Mouse (Mus musculus) mouse trophoblast stem cell (cell line): ENCODE data around the gene Sowahc.

Experiments
- in situ Hi-C, 2 experiments: fragments of 300-500 bp; cut with MseI, MboI; formaldehyde crosslinking; loops; 2 replicates in 1 of 2; 3 replicates in 1 of 2; pipeline ENCODE4 v1.15.1; 2025

Sowahc gene

DNA sequence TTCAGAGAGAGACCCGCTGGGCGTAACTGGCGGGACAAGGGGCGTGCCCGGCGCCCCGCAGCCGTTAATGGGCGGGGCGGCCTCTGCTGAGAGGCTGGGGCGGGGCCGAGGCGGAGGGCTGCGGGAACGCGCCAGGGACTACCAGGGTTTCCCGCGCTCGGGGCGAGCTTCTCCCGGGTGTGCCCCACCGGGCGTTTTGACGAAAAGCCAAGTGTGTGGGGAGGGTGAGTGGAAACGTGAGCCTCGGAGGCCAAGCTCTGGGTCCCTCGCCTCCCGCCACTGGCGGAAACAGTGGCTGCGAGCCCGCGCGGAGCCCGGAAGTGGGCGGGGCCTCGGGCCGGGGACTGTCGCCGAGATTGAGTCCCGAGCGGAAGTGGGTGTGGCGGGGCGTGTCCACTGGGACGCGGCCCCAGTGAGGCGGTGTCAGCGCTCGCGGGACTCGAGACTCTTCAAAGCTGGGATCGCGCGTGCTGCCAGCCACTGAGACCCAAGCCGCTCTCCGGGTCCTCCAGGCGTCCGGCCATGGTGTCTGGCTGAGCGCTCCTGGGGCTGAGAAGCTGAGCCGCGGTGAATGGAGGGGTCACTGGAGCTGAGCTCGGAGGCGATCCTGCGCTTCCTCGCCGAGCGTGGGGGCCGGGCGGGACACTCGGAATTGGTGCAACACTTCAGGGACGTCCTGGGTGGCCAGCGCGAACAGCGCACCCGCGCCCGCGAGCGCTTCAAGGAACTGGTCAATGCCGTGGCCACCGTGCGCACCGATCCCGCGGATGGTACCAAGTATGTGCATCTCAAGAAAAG lies at the start of gene Sowahc, which contains the start of gene Sept10:
TSS of gene Sowahc (plus strand) at position 481 of the 798 bp plus-strand sequence.
TSS of gene Sept10 (minus strand) at position 375 of the 798 bp plus-strand sequence.
- in situ Hi-C loops, result no loop called here

DNA sequence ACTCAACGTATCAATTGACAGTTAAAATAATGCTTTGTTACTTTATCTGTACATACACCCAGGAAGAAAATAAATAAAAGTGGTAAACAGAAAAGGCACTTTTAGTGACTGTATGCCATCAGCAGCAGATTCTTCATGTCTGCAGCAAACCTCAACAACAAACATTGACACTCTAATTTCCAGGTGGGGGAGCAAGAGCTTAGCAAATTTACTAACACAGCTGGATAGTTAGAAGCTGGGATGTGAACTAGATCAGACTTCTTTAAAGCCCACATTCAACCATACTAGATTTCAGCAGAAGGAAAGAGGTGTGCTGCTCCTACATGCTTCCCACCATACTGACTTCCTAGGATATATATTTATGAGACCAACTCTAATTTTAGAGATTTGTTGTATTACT lies 49.2 kb upstream of the Sowahc start:
- in situ Hi-C loops, result loop anchor here in 1 of 2 experiments (25.0 kb wide), 1 partner anchor 115 kb away; no protein-coding TSS in a partner anchor

DNA sequence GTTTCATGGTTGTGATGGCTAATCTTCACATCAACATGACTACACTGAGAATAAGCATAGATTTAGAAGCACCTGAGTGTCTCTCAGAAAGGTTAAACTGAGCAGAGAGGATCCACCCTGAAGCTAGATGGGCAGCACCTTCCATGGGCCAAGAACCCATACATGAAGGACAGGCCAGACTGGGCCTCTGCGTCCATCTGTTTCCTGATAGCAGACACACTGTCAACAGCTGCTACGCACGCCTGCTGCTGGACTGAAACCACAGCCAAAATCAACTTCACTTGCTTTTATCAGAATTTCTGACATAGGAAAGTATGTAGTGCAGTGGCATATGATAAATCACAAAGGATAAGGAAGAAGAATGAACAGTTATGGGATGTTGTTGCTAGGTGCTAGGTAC lies 42.1 kb upstream of the Sowahc start:
- in situ Hi-C loops, result no loop called here

DNA sequence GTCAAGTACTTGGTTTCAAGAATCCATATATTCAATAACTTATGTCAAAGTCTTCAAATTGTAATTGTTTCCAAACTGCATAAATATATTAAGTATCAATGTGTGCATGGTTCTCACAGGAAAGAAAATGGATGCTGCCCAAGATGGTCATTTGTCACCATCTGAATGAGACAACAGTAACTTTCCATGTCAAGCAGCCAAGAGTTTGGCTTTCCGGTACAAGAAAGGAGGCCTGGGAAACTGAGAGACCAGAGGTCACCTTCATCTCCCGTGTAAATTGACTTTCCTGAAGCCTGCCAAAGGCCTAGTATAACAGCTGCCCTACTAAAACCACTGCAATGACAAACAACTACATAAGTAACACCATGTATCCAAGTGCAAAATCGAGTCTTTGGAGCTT lies 39.4 kb upstream of the Sowahc start:
- in situ Hi-C loops, result no loop called here

DNA sequence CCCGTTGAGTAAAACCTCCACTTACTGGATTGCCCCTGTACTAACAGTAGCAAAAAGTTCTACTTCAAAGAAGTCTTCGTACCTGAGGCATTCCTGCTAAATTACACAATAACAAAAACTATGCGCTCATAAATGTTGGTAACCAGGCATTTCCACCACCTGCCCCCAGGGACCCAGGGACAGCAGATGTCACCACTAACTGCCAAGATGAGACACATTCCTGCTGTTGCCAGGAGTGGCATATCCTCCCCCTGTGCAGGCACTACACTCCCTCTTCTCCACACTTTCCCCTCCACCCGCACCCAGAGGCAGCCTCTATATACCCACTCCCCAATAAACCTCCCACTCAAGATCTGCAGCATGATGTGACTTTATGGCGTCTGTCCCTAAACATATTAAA lies 26.9 kb upstream of the Sowahc start:
- in situ Hi-C loops, result no loop called here

DNA sequence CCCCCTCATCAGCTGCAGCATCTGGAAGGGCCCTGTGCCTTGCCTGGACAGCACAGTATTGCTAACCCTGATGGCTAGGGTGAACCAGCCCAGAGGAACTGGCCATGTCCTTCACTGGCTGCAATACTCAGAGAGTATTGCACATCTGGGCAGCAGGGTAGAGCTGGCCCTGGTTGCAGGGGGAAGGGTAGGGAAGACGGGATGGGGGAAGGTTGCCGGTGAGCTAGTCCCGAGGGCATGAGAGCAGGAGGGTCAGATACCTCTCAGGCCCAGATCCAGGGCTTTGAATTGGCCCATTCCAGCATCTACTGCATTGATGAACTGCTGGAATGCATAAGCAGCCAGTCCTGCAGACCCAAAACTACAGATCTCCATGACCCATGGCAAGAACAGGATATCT lies 25.0 kb upstream of the Sowahc start:
- in situ Hi-C loops, result no loop called here

DNA sequence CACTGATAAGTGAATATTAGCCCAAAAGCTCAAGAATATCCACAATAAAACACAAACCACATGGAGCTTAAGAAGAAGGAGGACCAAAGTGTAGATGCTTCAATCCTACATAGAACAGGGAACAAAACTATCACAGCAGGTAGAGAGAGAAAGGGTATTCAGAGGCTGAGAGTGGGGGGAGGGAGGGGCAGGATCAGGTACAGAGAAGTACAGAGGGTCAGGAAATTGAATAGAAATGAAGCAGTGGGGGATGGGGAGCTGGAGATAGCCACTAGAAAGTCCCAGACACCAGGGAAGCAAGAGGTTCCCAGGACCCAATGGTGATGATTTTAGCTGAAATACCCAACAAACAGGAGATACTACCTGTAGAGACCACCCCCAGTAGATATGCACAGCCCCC lies 21.7 kb upstream of the Sowahc start:
- in situ Hi-C loops, result no loop called here

DNA sequence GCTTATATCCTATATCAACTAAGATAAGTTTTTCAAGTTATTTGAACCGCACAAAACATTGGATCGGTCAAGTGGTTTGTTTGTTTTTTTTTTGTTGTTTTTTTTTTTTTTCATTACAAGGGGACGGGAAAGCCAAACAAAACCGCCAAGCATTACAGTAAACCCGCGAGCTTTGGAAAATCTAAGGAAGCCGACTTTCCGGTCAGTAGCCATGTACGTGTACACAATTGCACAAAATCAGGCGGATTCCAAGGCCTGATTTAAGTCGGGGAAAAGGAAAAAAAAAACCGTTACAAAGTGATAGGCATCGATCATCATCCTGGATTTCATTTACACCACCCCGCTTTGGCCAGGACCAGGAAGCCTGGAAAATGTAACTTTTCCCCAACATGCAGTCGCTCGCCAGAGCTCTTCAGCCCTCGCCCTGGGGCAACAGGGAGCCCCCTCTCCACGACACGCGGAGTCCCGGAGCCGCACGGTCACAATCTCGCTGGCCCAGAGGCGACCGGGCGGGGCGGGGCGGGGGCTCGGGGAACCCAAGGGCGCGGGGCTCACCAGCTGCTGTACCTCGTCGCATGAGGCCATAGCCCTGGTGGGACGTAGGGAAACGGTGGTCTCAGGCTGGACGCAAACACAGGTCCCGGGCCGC lies 805 bp upstream of the Sowahc start:
- in situ Hi-C loops, result no loop called here

DNA sequence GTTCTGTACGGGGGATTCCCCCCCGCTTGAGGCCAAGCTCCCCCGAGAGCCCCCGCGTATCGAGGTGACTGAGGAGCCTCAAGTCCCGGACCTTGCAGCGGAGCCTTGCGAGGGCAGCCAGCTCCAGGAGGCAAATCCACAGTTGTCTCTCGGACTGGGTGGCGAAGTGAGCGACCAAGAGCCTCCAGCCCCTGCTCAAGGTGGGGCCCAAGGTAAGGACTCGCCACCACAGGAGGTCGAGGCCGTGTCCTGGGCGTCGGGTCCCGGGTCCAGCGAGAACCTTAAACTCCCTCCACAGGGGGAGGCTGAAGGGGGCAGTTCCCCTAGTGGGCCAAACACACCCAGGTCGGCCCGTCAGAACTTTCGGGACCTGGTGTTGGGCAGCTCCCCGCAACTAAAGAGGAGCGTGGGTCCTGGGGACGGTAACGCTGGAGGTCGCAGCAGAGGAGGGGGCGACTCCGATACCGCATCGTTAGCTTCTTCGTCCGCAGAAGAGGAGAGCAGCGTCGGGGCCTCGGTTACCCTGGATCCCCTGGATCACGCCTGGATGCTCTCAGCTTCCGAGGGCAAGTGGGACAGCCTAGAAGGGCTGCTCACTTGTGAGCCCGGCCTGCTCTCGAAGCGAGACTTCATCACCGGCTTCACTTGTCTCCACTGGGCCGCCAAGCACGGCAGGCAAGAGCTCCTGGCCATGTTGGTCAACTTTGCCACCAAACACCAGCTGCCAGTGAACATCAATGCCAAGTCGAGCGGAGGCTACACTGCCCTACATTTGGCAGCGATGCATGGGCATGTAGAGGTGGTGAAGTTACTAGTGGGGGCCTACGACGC lies 733 bp downstream of the Sowahc start:
- in situ Hi-C loops, result no loop called here

DNA sequence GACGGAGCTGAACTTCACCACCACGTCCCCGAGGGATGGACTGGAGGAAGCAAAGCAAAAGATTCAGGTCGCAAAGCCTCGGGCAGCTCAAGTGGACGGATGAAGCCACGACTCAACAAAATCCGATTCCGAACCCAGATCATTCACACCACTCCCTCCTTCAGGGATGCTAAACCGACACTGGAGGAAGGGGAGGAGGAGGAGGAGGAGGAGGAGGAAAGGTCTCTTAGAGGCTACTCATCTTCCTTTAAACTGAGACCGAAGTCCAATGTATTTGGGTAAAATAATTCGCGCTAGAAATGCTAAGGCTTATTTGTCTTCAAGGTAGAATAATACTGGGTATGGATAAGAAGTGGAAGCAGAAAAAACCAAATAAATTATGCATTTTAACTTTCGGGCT lies 1.5 kb downstream of the Sowahc start:
- in situ Hi-C loops, result no loop called here

DNA sequence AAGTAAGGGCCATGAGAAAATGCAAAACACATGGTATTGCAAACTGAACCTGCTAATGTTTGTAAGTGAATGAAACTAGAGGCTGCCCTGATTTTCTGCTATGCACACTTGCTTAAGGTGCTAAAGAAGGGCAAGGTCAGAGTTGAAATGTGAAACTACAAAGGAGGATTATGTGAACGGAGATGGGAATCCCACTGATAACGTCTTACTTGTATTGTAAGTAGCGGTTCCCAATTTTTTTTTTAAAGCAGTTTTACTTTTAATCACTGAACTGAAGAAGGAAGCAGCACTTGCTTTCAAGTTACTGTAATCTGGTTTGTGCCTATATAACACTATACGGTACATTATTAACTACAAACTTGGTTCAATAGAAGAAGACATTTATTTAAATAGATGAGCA lies 2.1 kb downstream of the Sowahc start:
- in situ Hi-C loops, result no loop called here

DNA sequence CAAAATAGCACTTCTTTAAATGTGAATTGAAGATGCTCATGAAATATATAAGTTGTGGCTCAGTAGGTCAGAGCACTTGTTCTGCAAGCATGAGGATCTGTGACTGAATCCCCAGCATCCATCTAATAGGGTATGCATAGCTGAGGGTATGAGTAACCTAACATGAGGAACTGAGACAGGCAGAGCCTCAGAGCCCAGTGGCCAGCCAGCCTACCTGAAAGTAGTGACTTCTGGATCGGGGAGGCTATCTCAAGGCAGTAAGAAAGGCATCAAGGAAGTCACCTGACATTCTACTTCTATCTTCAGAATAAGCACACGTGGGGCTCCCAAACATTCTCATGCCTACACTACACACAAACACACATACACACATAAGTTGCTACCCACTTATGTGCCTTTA lies 3.4 kb downstream of the Sowahc start:
- in situ Hi-C loops, result no loop called here

DNA sequence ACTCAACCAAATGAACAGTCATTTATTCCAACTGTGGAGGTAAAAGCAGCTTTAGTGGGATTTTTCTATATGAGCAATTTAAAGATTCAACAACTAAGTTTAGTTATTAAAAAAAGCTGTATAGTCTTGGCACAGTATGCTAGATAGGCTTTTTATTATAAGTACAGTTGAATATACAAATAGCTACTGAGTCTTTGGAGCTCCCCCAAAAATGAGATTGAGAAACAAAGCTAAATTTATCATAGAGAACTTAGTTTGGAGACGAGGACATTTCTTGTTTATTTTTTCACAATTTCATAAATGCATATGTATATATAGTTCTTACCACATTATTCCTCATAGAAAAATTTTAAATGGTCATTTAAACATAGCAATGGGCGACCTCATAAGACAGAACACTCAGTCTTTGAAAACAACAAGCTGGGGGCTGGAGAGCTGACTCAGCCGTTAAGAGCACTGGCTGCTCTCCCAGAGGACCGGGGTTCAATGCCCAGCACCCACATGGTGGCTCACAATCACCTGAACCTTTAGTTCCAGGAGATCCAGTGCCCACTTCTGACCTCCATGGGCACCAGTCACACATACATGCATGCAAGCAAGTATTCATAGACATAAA lies 7.6 kb downstream of the Sowahc start:
- in situ Hi-C loops, result no loop called here

DNA sequence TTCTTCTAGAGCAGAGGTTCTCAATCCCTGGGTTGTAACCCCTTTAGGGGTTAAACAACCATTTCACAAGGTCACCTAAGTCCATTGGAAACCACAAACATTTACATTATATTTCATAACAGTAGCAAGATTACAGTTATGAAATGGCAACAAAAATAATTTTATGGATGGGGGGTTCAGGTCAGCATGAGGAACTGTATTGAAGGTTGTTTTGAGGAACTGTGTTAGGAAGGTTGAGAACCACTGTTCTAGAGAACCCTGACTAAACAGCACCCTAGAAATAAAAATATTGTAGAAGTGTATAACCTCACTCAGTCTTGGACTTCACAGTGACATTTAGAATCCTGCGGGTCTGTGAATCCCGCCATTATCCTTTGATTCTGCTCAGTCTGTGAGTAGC lies 13.5 kb downstream of the Sowahc start:
- in situ Hi-C loops, result no loop called here

DNA sequence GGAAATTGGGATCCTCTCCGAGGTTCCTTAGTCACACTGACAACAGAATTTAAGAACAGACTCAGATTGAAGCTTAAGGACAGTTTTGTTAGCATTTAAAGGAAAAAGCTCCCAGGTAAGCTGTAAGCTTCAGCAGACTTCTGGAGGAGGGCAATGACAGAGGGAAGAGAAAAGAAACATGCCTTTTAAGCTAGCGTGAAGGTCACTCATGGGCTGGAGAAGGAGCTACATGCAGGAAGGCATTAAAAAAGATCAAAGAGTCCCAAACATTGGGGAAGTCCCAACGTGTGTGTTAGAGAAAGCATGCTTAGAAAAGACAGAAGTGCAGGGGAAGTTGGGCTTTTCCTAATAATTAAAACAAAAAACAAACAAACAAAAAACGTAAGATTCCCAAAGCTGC lies 14.1 kb downstream of the Sowahc start:
- in situ Hi-C loops, result no loop called here

DNA sequence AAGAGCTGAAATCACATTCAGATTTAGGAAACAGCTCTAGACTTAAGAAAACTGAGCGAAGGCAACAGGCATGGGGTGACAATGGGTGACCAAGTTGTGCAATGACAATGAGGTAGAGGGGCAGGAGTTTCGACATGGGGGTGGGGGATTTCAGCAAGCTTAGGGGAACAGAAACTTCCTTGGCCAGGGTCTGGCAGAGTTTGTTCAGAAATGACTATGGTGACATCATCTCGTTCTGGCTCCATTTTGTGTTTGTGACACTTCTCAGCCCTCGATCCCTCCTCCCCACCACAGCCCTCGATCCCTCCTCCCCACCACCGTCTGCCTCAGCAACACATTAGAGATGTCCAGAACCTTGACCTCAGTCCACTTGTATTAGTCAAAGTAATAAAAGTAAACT lies 14.7 kb downstream of the Sowahc start:
- in situ Hi-C loops, result no loop called here

DNA sequence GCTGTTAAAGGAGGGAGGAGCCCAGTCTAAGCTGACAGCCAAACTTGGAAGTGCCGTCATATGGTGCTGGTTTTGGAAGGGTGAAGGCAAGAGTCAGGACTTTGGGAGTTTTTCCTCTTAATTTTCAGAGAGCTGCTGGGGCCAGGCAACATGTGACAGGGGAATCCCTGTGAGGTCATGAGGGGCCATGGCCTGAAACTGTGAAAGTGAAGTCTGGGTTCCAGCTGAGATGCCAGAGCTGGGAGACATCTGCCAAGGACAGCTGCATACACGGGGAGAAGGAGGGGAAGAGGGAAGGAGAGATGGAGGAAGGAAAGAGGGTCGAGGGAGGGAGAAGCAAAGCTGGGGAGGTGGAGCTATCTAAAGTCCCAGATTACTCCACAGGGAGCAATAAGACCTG lies 16.0 kb downstream of the Sowahc start:
- in situ Hi-C loops, result no loop called here

DNA sequence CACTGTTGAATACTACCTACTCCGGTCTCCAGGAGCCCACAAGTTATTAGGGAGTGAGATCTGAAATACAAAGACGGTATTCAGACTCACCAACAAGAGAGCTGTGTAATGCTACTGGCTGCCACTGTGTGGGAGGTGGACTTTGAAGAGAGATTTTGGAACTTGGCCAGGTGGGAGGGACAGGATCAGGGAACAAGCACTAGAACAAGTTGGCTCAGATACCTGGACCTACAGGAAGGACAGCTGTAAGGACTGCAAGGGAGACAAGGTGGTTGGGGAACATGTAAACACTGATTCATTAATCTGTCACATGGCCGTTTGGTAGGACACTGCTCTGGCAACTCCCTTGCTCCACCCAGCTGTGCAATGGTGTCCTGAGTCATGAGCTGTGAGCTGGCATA lies 19.4 kb downstream of the Sowahc start:
- in situ Hi-C loops, result no loop called here

DNA sequence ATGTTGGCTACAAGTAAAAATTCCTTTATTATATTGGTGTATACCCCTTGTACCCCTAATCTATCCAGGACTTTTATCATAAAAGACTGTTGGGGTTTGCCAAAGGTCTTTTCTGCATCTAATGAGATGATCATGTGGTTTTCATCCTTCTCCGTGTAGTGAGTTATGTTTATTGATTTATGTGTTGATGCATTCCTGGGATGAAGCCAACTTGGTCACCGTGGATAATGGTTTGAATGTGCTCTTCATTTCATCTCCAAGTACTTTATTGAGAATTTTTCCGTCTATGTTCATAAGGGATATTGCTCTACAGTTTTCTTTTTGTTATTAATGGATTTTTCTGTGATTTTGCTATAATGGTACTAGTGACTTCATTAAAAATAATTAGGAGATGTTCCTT lies 27.8 kb downstream of the Sowahc start:
- in situ Hi-C loops, result no loop called here

DNA sequence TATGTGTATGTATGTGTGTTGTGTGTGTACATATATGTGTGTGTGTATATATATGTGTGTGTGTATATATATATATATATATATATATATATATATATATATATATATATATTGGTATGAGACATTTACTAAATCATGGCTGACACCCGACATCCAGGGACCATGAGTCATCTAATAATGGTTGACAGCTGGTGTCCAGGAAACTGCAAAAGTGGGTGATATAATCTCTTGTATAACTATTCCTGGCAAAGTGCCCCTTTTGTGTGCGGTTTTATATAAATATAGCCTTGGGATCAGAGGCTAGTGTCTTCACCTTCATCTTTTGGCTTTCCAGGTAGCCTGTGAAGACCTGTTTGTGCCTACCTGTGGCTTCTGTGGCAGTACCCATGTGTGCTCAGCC lies 28.9 kb downstream of the Sowahc start:
- in situ Hi-C loops, result no loop called here

DNA sequence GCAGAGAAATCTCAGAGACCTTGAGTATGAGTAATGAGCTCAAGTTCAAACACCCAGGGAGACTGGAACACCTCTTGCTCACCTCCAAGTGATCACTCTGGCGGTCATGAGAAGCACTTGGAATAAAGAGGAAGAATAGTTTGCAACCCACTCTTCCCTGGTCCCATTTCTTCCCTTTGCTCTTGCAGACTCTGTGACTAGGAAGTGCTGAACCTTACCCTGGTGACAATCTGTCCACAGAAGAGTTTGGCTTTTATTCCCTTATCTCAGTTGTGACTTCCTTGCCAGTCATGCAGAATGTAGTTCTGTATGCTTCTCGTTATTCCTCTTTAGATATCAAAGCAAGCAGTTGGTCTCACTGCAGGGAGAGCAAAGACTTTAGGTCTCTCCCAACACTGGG lies 30.2 kb downstream of the Sowahc start:
- in situ Hi-C loops, result no loop called here

DNA sequence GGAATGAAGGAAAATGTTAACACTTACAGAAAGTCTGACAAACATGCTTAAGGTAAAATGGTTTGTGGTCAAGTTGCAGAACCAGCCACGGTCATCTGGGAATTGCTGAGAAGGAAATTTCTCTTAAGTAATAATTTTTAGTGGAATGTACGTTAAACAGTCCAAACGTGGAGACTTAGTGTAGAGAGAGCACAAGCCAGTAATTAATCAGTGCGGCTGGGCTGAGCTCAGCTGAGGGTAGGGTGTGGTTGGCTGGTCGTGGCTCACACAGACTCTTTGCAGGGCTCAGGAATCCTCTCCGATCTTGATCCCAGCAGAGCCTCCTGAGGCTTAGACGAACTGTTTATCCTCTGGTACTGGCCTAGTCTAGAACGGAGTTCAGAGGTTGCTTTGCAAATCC lies 30.6 kb downstream of the Sowahc start:
- in situ Hi-C loops, result no loop called here
